Mouse (Mus musculus) monocyte, adult 59 days (primary cell): Measurements from ENCODE around the gene Btbd7. TPM values are rescaled to one million over a fixed set of nuclear protein-coding genes. Genes with fewer than 3 reads are reported as not detected.

Experiments
- total RNA-seq, 2 experiments: library from RNA; stranded (reverse); gene quantifications; one replicate each; pipeline ENCODE4 v1.2.4; 2023

Gene Btbd7
- 10 to 100 TPM; 40.3 to 43.1 TPM for total RNA-seq

DNA sequence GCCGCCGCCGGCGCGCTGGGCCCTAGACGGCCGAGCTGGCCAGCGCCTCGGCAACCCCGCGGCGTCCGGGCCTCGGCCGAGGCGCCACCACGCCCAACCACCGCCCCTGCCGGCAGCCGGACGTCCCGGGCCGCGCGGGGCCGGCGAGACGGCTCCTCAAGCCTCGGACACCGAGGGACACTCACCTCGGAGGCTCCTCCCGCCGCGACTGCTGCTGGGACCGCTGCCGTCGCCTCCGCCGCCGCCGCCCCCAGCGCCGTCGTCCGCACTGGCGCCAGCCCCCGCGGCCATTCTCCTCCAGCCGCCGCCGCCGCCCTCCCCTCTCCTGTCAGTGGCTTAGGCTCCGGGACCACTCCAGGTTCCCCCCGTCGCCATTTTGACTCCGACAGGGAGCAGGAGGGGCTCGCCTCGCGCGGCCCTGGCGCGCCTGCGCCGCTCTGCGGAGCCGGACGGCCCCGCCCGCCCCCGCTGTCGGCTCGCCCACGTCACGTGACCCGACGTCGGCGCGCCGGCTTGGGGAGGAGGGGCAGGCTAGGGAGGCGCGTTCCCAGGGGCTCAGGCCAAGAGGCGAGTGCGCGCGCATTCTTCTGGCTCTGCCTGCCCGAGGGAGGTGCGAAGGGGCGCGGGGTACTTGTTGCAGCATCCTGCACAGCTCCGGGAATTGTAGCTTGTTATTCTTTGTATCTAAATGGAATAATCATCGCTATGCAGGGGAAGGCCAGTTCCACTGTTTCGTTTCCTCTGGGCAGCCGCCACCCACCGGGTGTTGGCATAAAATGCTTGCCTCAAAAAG, at the start of gene Btbd7:
Gene Btbd7 (minus strand): TSS at position 441 of the 793 bp plus-strand sequence.

DNA sequence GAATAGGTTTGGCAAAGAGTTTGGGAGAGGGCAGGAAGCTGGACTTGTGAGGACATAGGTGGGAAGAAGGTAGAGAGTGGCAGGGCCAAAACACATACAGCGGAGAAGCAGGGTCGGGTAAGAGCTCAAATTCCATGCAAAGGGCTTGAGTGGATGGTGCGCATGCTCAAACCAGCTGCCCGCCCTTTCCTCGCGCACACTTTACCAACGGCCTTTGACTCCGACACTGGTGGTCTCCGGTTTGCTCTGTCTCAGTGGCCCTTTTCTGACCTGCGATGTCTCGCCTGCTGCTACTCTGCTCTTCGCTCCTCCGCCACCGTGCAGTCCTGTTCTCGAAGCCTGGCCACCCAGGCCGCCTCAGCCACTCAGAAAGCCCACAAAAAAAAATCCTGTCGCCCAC, 20.8 kb upstream of the Btbd7 start, which contains the start of gene Cox8c:
Gene Cox8c (plus strand): TSS at position 226 of the 400 bp plus-strand sequence.

DNA sequence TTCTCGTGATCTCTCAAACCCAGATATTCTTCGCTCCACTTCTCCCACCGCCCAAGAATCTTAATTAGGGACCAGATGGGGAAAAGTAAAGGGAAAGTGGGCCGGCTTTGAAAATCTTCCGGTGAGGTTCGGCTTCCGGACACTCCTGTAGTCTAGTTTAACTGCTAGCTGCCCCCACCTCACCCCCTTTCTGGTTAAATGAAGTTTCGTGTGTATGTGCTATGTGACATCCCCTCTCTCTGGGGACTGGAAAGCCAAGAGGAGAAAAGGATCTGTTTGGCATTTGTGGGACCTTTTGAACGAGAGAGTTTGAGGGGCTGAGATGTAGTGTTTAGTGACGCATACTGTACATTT, 119.9 kb downstream of the Btbd7 start, which contains the start of gene Gm20604:
Gene Gm20604 (minus strand): TSS at position 270 of the 354 bp plus-strand sequence.

DNA sequence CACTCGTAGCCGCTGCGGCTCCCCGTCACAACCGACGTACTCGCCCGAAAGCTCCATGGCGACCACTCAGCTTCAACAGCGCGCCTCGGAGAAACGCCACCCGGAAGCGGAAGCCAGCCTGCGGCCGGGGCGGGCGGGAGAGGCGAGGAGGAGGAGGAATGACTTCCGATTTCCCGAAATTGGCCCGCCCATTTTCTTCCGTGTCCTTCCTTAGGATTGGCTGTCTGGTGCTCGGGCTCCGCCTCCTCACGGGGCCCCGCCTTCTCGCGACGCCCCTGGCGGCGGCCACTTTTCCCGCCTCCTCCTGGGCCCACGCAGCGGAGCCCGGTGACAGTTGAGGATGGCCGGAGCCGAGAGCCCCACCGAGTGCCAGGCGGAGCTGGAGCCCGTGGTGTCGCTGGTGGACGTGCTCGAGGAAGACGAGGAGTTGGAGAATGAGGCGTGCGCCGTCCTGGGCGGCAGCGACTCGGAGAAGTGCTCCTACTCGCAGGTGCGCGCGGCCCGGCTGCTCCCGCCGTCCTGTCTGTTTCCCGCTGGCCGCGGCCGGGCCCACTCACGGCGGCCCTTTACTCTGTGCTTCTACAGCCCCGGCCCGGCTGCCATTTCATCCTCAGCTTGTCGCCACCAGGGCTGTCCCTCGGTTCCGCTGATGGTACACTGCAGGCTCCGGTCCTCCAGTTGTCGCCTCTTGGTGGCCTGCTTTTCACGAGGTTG, 120.4 kb downstream of the Btbd7 start, which contains the start of the genes Gm28051, Gon7 and Ubr7:
Gene Gm28051 (minus strand): TSS at position 77 of the 714 bp plus-strand sequence.
Gene Gon7 (minus strand): TSS at position 115 of the 714 bp plus-strand sequence.
Gene Ubr7 (plus strand): TSS at position 279 of the 714 bp plus-strand sequence.

DNA sequence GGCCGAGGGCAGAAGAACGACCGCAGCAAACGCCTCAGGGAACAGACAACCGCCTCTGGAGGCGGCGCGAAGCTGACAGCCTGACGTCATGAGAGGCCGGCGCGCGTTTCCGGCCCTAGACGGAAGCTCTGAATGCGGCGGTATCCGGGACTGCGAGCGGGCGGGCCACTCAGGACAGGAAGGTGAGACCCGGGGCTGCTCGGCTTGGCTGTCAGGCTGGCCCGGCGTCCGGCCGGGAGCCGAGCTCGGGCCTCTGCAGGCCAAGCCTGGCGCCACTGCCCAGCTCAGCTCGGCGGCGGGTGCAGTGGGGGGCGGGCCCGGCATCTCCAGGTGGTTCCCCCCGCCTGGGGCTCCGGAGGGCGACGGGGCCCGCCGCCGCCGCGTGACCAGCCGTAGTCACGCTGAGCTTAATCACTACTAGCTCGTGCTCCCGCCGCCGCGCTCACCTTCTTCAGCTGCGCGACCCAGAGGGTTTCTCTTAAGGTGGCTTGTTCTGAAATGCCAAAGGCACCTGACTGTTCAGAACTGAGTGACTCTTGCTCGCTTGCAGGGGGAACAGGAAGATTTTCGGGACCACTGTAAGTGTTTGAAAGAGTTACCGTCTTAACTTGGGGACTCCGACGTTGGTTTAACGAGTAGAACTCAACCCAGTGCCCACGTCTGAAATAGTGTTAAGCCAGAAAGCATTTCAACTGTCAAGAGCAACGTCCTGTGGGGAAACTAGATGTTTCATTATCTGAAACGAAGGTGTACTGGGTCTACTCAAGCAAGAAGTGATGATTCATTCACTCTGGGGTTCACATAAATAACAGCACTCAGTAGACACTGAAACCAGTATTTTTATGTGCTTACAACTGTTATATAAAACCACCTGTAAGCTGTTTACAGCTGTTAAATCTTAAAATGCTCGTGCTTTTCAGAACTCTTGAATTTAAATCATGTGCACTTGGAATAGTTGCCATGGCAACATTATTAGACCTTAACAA, 134.4 kb downstream of the Btbd7 start, which contains the start of the genes Moap1 and Tmem251:
Gene Moap1 (minus strand): TSS at position 73 of the 986 bp plus-strand sequence.
Gene Tmem251 (plus strand): TSS at position 174 of the 986 bp plus-strand sequence.

Other genes with a start within 250 kb of the Btbd7 start
- gene Itpk1, start 173.5 kb downstream of the Btbd7 start, total RNA-seq = 10 to 100 TPM; 47.3 to 49.7 TPM
- 1 to 10 TPM; 5.2 to 9.2 TPM for gene Moap1, start 134.8 kb downstream of the Btbd7 start, total RNA-seq
- gene Tmem251, start 134.7 kb downstream of the Btbd7 start, total RNA-seq = 10 to 100 TPM; 13.8 to 15.6 TPM
- gene Gm28051, start 120.7 kb downstream of the Btbd7 start, total RNA-seq = not detected
- 10 to 100 TPM; 17.3 to 29.4 TPM for gene Gon7, start 120.7 kb downstream of the Btbd7 start, total RNA-seq
- 10 to 100 TPM; 12.2 to 13.2 TPM for gene Ubr7, start 120.5 kb downstream of the Btbd7 start, total RNA-seq
- gene Gm20604, start 119.8 kb downstream of the Btbd7 start, total RNA-seq = 1 to 10 TPM; 2.8 to 4.7 TPM
- gene Cox8c, start 20.8 kb upstream of the Btbd7 start, total RNA-seq = not detected
- gene Unc79, start 70.4 kb upstream of the Btbd7 start, total RNA-seq = not detected